26 mouse cellular contexts compared by ENCODE assay signal in genomic region chr16:29849511-29849910, GRCm38 (mm10).
DNase-seq lines count a peak whose midpoint lies in the region; ATAC-seq lines count a peak whose summit lies in the region.
"Had no signal": no experiment of that assay in that cellular context is flagged by ENCODE, and none has a peak within 500 bp of the region (broad histone marks: within the 10 kb centered on the region; RNA-seq: fewer than 3 reads in every experiment).

No protein-coding gene starts in this region.

- H3K9ac ChIP-seq in liver, embryonic 13.5 days, result 0 out of 2 replicates have a peak overlapping the region, but pooled peaks have one; percentile 6
- H3K9ac ChIP-seq: heart, embryonic 15.5 days; hindbrain, embryonic 12.5 days; neural tube, embryonic 15.5 days had no signal

- no peak overlapping the region for H3K4me2 ChIP-seq in liver, embryonic 13.5 days
- H3K4me2 ChIP-seq: heart, embryonic 15.5 days; hindbrain, embryonic 12.5 days; neural tube, embryonic 15.5 days had no signal

- H3K4me3 ChIP-seq in liver, embryonic 13.5 days (replicated peaks), result no peak overlapping the region
- H3K4me3 ChIP-seq: heart, embryonic 10.5 days; heart, embryonic 15.5 days; hindbrain, embryonic 12.5 days; neural tube, embryonic 15.5 days had no signal

- no peaks in the 10 kb centered on the region for H3K27me3 ChIP-seq in liver, embryonic 13.5 days

- WGBS in liver, embryonic 13.5 days (ENCODE audit: insufficient replicate concordance), result 31% methylated on average over 7 of the region's 7 CpGs

- DNase-seq in urinary bladder, postnatal 36 days (ENCODE audit: low spot score in 2 of 2), result peak; percentile 18 to 34
- DNase-seq in urinary bladder, adult 18-20 months (ENCODE audit: low spot score in 2 of 2), result no peak
- peak; percentile 37 for DNase-seq in ZHBTc4 (ENCODE audit: low read depth, low spot score)
- peak; percentile 57 for DNase-seq in liver, embryonic 13.5 days
- no peak for DNase-seq in heart, adult 18-20 months
- DNase-seq in lung, postnatal 14 days, result no peak
- DNase-seq: adrenal gland, postnatal 14 days; B cell, adult 2 months; cerebellum, adult 18-20 months; cerebellum, postnatal 14 days; gastrocnemius, postnatal 14 days; heart, postnatal 36 days; kidney, adult 9 months; kidney, postnatal 10 days; lung, postnatal 4 days; midbrain, embryonic 14.5 days; right cerebral cortex, postnatal 25 days; thymus, postnatal 14 days had no signal

- ATAC-seq in liver, embryonic 13.5 days (ENCODE audit: low read depth), result peak; percentile 52
- ATAC-seq in megakaryocyte-erythroid progenitor cell, adult 5-6 weeks (replicated peaks; ENCODE audit: low FRiP score, low TSS enrichment, poor library complexity, severe bottlenecking), result peak; percentile 47
- ATAC-seq in monocyte, adult 5-6 weeks (replicated peaks; ENCODE audit: insufficient number of reproducible peaks, low FRiP score, low TSS enrichment, poor library complexity, severe bottlenecking), result no peak
- ATAC-seq: forebrain, embryonic 14.5 days; intestine, postnatal 0 days had no signal

- peaks cover 51% of the 10 kb centered on the region for H3K4me1 ChIP-seq in liver, embryonic 13.5 days (replicated peaks)

- H3K36me3 ChIP-seq in liver, embryonic 13.5 days, result no peaks in the 10 kb centered on the region
- H3K36me3 ChIP-seq: heart, embryonic 10.5 days; heart, embryonic 15.5 days; hindbrain, embryonic 12.5 days; neural tube, embryonic 15.5 days had no signal

- no peaks in the 10 kb centered on the region for H3K9me3 ChIP-seq in liver, embryonic 13.5 days (replicated peaks)
- H3K9me3 ChIP-seq: heart, embryonic 10.5 days; heart, embryonic 15.5 days; hindbrain, embryonic 12.5 days; neural tube, embryonic 15.5 days had no signal

- H3K27ac ChIP-seq in liver, embryonic 13.5 days, result no peak overlapping the region
- H3K27ac ChIP-seq: heart, embryonic 10.5 days; heart, embryonic 15.5 days; hindbrain, embryonic 12.5 days; neural tube, embryonic 15.5 days had no signal

Comparison
In these comparisons a context has a peak if more than half of its experiments do, and no peak if none do; other contexts are left out.
1. DNase-seq: peak in urinary bladder, postnatal 36 days (2 of 2), ZHBTc4 (single experiment) and liver, embryonic 13.5 days (single experiment); none in urinary bladder, adult 18-20 months (0 of 2), heart, adult 18-20 months (0 of 2) and lung, postnatal 14 days (single experiment).